In the genomic region with DNA sequence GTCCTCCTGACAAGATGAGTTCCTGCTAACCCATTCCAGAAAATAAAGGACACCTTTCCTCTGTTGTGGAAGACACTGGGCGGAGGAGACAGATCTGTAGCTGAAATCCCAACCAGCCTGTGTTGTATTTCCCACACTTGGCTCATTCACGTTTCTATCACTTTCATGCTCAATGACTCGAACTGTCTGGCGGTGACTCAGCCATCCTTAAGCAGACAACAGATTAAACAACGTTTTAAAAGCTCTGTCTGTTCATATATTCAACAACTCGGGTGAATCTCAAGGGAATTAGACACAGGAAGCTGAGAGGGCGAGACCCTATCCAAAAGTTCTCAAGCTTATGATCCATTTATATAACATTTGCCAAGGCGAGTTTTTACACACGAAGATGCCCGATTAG, we compare ENCODE assay signal across 19 mouse cellular contexts.
"Had no signal": no experiment of that assay in that cellular context is flagged by ENCODE, and none has a peak within 500 bp of the region (broad histone marks: within the 10 kb centered on the region; RNA-seq: fewer than 3 reads in every experiment).

No protein-coding gene starts in this region.

- H3K4me2 ChIP-seq: limb, embryonic 13.5 days; liver, embryonic 12.5 days; liver, embryonic 15.5 days; midbrain, embryonic 13.5 days; stomach, embryonic 15.5 days had no signal

- H3K27ac ChIP-seq: kidney, postnatal 0 days; layer of hippocampus, adult 2 months; limb, embryonic 10.5 days; limb, embryonic 13.5 days; liver, embryonic 12.5 days; liver, embryonic 15.5 days; macrophage; midbrain, embryonic 13.5 days; stomach, embryonic 15.5 days had no signal

- H3K4me1 ChIP-seq: limb, embryonic 10.5 days; limb, embryonic 13.5 days; liver, embryonic 15.5 days; midbrain, embryonic 13.5 days; stomach, embryonic 15.5 days had no signal

- ATAC-seq: liver, embryonic 12.5 days; lung, postnatal 0 days; midbrain, embryonic 13.5 days; midbrain, embryonic 16.5 days had no signal

- H3K36me3 ChIP-seq: limb, embryonic 10.5 days; limb, embryonic 13.5 days; liver, embryonic 12.5 days; liver, embryonic 15.5 days; midbrain, embryonic 13.5 days; stomach, embryonic 15.5 days had no signal

- H3K27me3 ChIP-seq: limb, embryonic 13.5 days; liver, embryonic 12.5 days; liver, embryonic 15.5 days; midbrain, embryonic 13.5 days; stomach, embryonic 15.5 days had no signal

- DNase-seq: kidney, adult 2 months; kidney, postnatal 25 days; layer of hippocampus, adult 9-11 months; liver; lung, adult 2 months; right cerebral cortex, postnatal 14 days; spleen, adult 18-20 months; thymus, postnatal 36 days had no signal

- H3K4me3 ChIP-seq: layer of hippocampus, adult 2 months; limb, embryonic 10.5 days; limb, embryonic 13.5 days; liver, embryonic 12.5 days; liver, embryonic 15.5 days; midbrain, embryonic 13.5 days; stomach, embryonic 15.5 days had no signal

- H3K9me3 ChIP-seq: limb, embryonic 10.5 days; limb, embryonic 13.5 days; liver, embryonic 12.5 days; liver, embryonic 15.5 days; midbrain, embryonic 13.5 days; stomach, embryonic 15.5 days had no signal

- H3K9ac ChIP-seq: limb, embryonic 13.5 days; liver, embryonic 12.5 days; liver, embryonic 15.5 days; midbrain, embryonic 13.5 days; stomach, embryonic 15.5 days had no signal
